Mouse (Mus musculus): ENCODE results near the gene Flt4. TPM values are rescaled to one million over a fixed set of nuclear protein-coding genes. Genes with fewer than 3 reads are reported as not detected.

Flt4 gene
- polyA plus RNA-seq, 1 experiment: 2.8 TPM

DNA sequence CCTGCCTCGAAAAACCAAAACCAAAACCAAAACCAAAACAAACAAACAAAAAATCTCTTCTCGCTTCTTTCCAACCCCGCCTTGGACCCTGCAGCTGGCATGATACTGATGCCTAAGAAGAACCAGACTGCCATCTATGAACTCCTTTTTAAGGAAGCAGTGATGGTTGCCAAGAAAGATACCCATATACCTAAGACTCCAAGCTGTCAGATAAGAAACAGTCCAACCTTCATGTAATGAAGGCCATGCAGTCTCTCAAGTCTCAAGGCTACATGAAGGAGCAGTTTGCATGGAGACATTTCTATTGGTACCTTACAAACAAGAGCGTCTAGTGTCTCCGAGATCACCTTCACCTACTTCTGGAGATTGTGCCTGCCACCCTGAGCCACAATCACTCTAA is 88.7 kb downstream of the Flt4 start:
- no peak overlapping the region for H3K9ac ChIP-seq (ENCODE audit: low read depth, poor library complexity, severe bottlenecking)
- H3K27me3 ChIP-seq (ENCODE audit: control insufficient read depth, insufficient read depth, low read length, poor library complexity, severe bottlenecking): no peaks in the 10 kb centered on the region
- peaks cover 2% of the 10 kb centered on the region for H3K4me1 ChIP-seq (ENCODE audit: control insufficient read depth, insufficient read depth, low read length)
- no peak overlapping the region for H3K4me3 ChIP-seq (ENCODE audit: low read depth, low read length)
- no peak for TF ChIP-seq CTCF (IDR thresholded peaks at IDR 0.05; ENCODE audit: low read depth, low read length)
- H3K27ac ChIP-seq (ENCODE audit: insufficient read depth, low read length): no peak overlapping the region
- no peaks in the 10 kb centered on the region for H3K9me3 ChIP-seq (replicated peaks; ENCODE audit: control insufficient read depth, insufficient read depth, low read length, poor library complexity, severe bottlenecking)
- H3K36me3 ChIP-seq (ENCODE audit: control insufficient read depth, insufficient read depth, low read length, poor library complexity, severe bottlenecking): peaks cover 48% of the 10 kb centered on the region

DNA sequence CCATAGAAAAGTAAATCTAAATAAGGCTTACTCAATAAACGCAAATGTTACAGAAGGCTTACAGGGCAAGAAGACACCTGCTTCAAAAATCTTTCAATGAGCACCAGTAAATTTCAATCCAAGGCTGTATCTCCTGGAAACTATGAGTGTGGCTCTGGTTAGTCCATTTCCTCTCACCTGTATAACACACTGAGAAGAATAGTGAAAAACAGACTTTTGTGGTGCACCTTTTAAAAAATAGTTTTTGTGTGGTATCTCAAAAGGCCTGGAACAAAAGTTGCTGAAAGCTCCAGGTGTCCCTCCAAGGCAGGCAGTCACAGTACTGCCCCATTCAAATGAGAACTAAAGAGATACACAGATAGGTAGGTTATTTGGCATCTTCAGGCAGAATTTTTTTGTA is 90.0 kb downstream of the Flt4 start:
- no peak overlapping the region for H3K27ac ChIP-seq (ENCODE audit: insufficient read depth, low read length)
- H3K27me3 ChIP-seq (ENCODE audit: control insufficient read depth, insufficient read depth, low read length, poor library complexity, severe bottlenecking): no peaks in the 10 kb centered on the region
- no peaks in the 10 kb centered on the region for H3K9me3 ChIP-seq (replicated peaks; ENCODE audit: control insufficient read depth, insufficient read depth, low read length, poor library complexity, severe bottlenecking)
- peaks cover 2% of the 10 kb centered on the region for H3K4me1 ChIP-seq (ENCODE audit: control insufficient read depth, insufficient read depth, low read length)
- H3K36me3 ChIP-seq (ENCODE audit: control insufficient read depth, insufficient read depth, low read length, poor library complexity, severe bottlenecking): peaks cover 44% of the 10 kb centered on the region
- H3K9ac ChIP-seq (ENCODE audit: low read depth, poor library complexity, severe bottlenecking): no peak overlapping the region
- TF ChIP-seq EP300 (IDR thresholded peaks at IDR 0.05; ENCODE audit: insufficient read depth, low read depth, low read length): no peak
- no peak for TF ChIP-seq CTCF (IDR thresholded peaks at IDR 0.05; ENCODE audit: low read depth, low read length)
- TF ChIP-seq POLR2A (IDR thresholded peaks at IDR 0.05; ENCODE audit: insufficient read depth, low read length): no peak
- no peak overlapping the region for H3K4me3 ChIP-seq (ENCODE audit: low read depth, low read length)

DNA sequence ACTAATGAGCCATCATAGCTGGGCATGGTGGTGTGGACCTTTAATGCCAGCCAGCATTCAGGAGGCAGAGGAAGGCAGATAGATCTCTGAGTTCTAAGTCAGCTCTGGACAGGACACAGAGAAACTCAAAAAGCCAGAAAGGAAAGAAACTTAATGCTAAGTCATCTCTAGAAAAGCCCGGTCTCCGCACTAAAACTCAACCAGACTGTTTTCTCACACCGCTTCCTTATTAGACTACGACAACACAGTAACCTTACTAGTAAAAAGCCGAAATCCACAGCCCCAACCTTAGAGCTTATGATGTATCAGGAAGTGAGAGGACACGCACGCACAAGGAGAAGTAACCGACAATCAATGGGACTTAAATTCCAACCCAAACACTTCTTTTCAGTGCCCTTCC is 93.0 kb downstream of the Flt4 start:
- TF ChIP-seq CTCF (IDR thresholded peaks at IDR 0.05; ENCODE audit: low read depth, low read length): no peak
- TF ChIP-seq EP300 (IDR thresholded peaks at IDR 0.05; ENCODE audit: insufficient read depth, low read depth, low read length): no peak
- H3K36me3 ChIP-seq (ENCODE audit: control insufficient read depth, insufficient read depth, low read length, poor library complexity, severe bottlenecking): peaks cover 38% of the 10 kb centered on the region
- H3K27ac ChIP-seq (ENCODE audit: insufficient read depth, low read length): no peak overlapping the region
- no peaks in the 10 kb centered on the region for H3K4me1 ChIP-seq (ENCODE audit: control insufficient read depth, insufficient read depth, low read length)
- no peak overlapping the region for H3K4me3 ChIP-seq (ENCODE audit: low read depth, low read length)
- no peaks in the 10 kb centered on the region for H3K9me3 ChIP-seq (replicated peaks; ENCODE audit: control insufficient read depth, insufficient read depth, low read length, poor library complexity, severe bottlenecking)
- H3K27me3 ChIP-seq (ENCODE audit: control insufficient read depth, insufficient read depth, low read length, poor library complexity, severe bottlenecking): no peaks in the 10 kb centered on the region
- no peak overlapping the region for H3K9ac ChIP-seq (ENCODE audit: low read depth, poor library complexity, severe bottlenecking)

Other genes starting within 250 kb of the Flt4 start
- not detected in 2 replicates for gene Olfr1389, start 186.2 kb upstream of the Flt4 start, polyA plus RNA-seq (2011; ENCODE audit: insufficient read depth, insufficient read length, low read depth, missing spikeins)
- 2.6 and 4.3 TPM in 2 replicates for gene Olfr1388, start 172.6 kb upstream of the Flt4 start, polyA plus RNA-seq (2011; ENCODE audit: insufficient read depth, insufficient read length, low read depth, missing spikeins)
- gene Olfr1387, start 153.9 kb upstream of the Flt4 start, polyA plus RNA-seq (2011; ENCODE audit: insufficient read depth, insufficient read length, low read depth, missing spikeins): not detected in 2 replicates
- not detected in 2 replicates for gene Olfr1386, start 144.2 kb upstream of the Flt4 start, polyA plus RNA-seq (2011; ENCODE audit: insufficient read depth, insufficient read length, low read depth, missing spikeins)
- not detected in 2 replicates for gene Olfr1385, start 120.2 kb upstream of the Flt4 start, polyA plus RNA-seq (2011; ENCODE audit: insufficient read depth, insufficient read length, low read depth, missing spikeins)
- 0.21 TPM in 1 of 2 replicates, not detected in the other for gene Olfr1384, start 102.5 kb upstream of the Flt4 start, polyA plus RNA-seq (2011; ENCODE audit: insufficient read depth, insufficient read length, low read depth, missing spikeins)
- gene Olfr1383, start 89.6 kb upstream of the Flt4 start, polyA plus RNA-seq (2011; ENCODE audit: insufficient read depth, insufficient read length, low read depth, missing spikeins): 0.26 and 0.34 TPM in 2 replicates
- gene Olfr1382, start 81.0 kb upstream of the Flt4 start, polyA plus RNA-seq (2011; ENCODE audit: insufficient read depth, insufficient read length, low read depth, missing spikeins): not detected in 2 replicates
- not detected in 2 replicates for gene Olfr1381, start 65.8 kb upstream of the Flt4 start, polyA plus RNA-seq (2011; ENCODE audit: insufficient read depth, insufficient read length, low read depth, missing spikeins)
- not detected in 2 replicates for gene Olfr1380, start 52.4 kb upstream of the Flt4 start, polyA plus RNA-seq (2011; ENCODE audit: insufficient read depth, insufficient read length, low read depth, missing spikeins)
- gene Scgb3a1, start 54.3 kb downstream of the Flt4 start, polyA plus RNA-seq (2011; ENCODE audit: insufficient read depth, insufficient read length, low read depth, missing spikeins): not detected in 2 replicates
- gene Cnot6, start 103.5 kb downstream of the Flt4 start, polyA plus RNA-seq (2011; ENCODE audit: insufficient read depth, insufficient read length, low read depth, missing spikeins): 60.3 and 64.3 TPM in 2 replicates
- gene Gfpt2, start 184.9 kb downstream of the Flt4 start, polyA plus RNA-seq (2011; ENCODE audit: insufficient read depth, insufficient read length, low read depth, missing spikeins): 49.1 and 52.3 TPM in 2 replicates
- gene Mapk9, start 237.5 kb downstream of the Flt4 start, polyA plus RNA-seq (2011; ENCODE audit: insufficient read depth, insufficient read length, low read depth, missing spikeins): 47.5 and 50.7 TPM in 2 replicates

All from ES-Bruce4 (cell line).